Mouse (Mus musculus): ENCODE results near the gene Cuedc1.

DNA sequence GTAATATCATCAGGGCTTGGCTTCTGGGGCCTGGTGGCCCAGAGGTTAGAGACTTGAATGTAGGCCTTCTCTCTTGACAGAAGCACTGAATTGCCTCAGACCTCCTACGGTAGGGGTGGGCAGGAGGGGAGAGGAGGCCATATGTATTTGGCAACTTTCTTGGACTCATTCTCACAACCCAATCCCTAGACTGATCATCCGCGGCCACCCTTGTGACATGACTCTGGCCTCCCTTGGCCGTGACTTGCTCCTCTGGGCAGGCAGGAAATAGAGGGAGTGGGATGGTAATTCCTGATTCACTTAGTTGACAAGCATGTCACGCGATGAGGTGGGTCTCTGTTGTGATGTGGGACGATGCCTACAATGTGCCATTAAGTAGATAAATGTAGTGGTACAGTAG is 68.6 kb downstream of the Cuedc1 start:
- no peak for TF ChIP-seq POLR2A (IDR thresholded peaks at IDR 0.05; ENCODE audit: insufficient read depth, low read length)
- no peak for TF ChIP-seq CTCF (IDR thresholded peaks at IDR 0.05; ENCODE audit: low read depth, low read length)
- TF ChIP-seq EP300 (IDR thresholded peaks at IDR 0.05; ENCODE audit: insufficient read depth, low read depth, low read length), result no peak
